Mouse (Mus musculus): Measurements from ENCODE around the gene Ddx27. TPM values are rescaled to one million over a fixed set of nuclear protein-coding genes. Genes with fewer than 3 reads are reported as not detected.

Gene Ddx27
- total RNA-seq, 2 experiments from 2014 or later, result 32.0 to 42.5 TPM

- peak; percentile 64 to 67 for DNase-seq
Measured at GRCm38 (mm10) chr2:167028553-167028952, 13.6 kb downstream of the Ddx27 start.

GRCm38 (mm10) chr2:167030507-167030906, 15.5 kb downstream of the Ddx27 start:
- DNase-seq, result no peak

GRCm38 (mm10) chr2:167037710-167038109, 22.7 kb downstream of the Ddx27 start:
- no peak for DNase-seq

GRCm38 (mm10) chr2:167038297-167038696, 23.3 kb downstream of the Ddx27 start:
- no peak for DNase-seq

- DNase-seq, result no peak
Measured at GRCm38 (mm10) chr2:167038716-167039115, 23.7 kb downstream of the Ddx27 start.

- peak; percentile 40 to 43 for DNase-seq
Measured at GRCm38 (mm10) chr2:167039386-167039785, 24.4 kb downstream of the Ddx27 start.

GRCm38 (mm10) chr2:167043400-167044121, 28.6 kb downstream of the Ddx27 start:
- no peak for DNase-seq

GRCm38 (mm10) chr2:167048223-167048622, 33.2 kb downstream of the Ddx27 start:
- no peak for DNase-seq

GRCm38 (mm10) chr2:167048698-167049358, 33.8 kb downstream of the Ddx27 start:
- no peak for DNase-seq

GRCm38 (mm10) chr2:167053127-167053844, 38.3 kb downstream of the Ddx27 start:
- no peak for DNase-seq

- DNase-seq, result peak in 1 of 2 experiments; percentile 62
Measured at GRCm38 (mm10) chr2:167055386-167055785, 40.4 kb downstream of the Ddx27 start.

- DNase-seq, result no peak
Measured at GRCm38 (mm10) chr2:167056210-167056941, 41.4 kb downstream of the Ddx27 start.

GRCm38 (mm10) chr2:167056942-167057323, 41.9 kb downstream of the Ddx27 start:
- DNase-seq, result no peak

GRCm38 (mm10) chr2:167058201-167058600, 43.2 kb downstream of the Ddx27 start:
- no peak for DNase-seq

GRCm38 (mm10) chr2:167058814-167059387, 43.9 kb downstream of the Ddx27 start:
- no peak for DNase-seq

- no peak for DNase-seq
Measured at GRCm38 (mm10) chr2:167059536-167059935, 44.5 kb downstream of the Ddx27 start.

GRCm38 (mm10) chr2:167059960-167060359, 45.0 kb downstream of the Ddx27 start:
- DNase-seq, result no peak

- peak in 1 of 2 experiments; percentile 43 for DNase-seq
Measured at GRCm38 (mm10) chr2:167060360-167060759, 45.4 kb downstream of the Ddx27 start.

GRCm38 (mm10) chr2:167060761-167061160, 45.8 kb downstream of the Ddx27 start:
- DNase-seq, result peak in 1 of 2 experiments; percentile 35

GRCm38 (mm10) chr2:167061381-167062034, 46.5 kb downstream of the Ddx27 start:
- no peak for DNase-seq

GRCm38 (mm10) chr2:167062497-167062911, 47.5 kb downstream of the Ddx27 start:
- DNase-seq, result peak; percentile 97 to 99

Data from adrenal gland, postnatal 36 days (tissue).